Mouse (Mus musculus): ENCODE data around the gene Aup1. TPM values are rescaled to one million over a fixed set of nuclear protein-coding genes. Genes with fewer than 3 reads are reported as not detected.

Aup1 gene
- polyA plus RNA-seq, 1 experiment: 867 TPM

DNA sequence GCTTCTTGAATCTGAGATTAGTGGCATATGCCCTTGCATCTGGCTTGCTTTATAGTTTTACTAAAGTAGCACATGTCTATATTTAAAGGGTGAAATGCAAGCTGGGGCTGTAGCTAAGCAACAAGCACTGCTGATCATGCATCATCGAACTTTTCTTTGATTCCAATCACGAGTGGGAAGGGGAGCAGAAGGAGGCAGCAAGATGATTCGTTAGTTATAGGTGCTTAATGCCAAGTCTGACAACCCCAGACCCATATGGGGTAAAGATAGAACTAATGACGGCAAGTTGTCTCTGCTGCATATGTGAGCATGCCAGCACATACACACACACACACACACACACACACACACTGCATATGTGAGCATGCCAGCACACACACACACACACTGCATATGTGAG lies 49.8 kb downstream of the Aup1 start:
- Histone ChIP-seq H3K4me3 (ENCODE audit: control insufficient read depth, insufficient read depth, low read length) (no peak overlapping the region), H3K27me3 (ENCODE audit: control insufficient read depth, insufficient read depth, low read length) (no peaks in the 10 kb centered on the region), H3K4me1 (replicated peaks; ENCODE audit: control insufficient read depth, insufficient read depth, low read length) (peaks cover 27% of the 10 kb centered on the region), H3K27ac (ENCODE audit: control insufficient read depth, insufficient read depth, low read length) (no peak overlapping the region), H3K36me3 (ENCODE audit: control insufficient read depth, insufficient read depth, low read length) (no peaks in the 10 kb centered on the region)
- DNase-seq: no peak
- no peak for TF ChIP-seq POLR2A (IDR thresholded peaks at IDR 0.05; ENCODE audit: control insufficient read depth, extremely low read depth, insufficient read depth, low read length, poor library complexity)
- no peak for TF ChIP-seq CTCF (IDR thresholded peaks at IDR 0.05; ENCODE audit: borderline replicate concordance, control insufficient read depth, extremely low read depth, insufficient read depth, low read length, poor library complexity)
- 92% methylated on average over 4 of the region's 4 CpGs for WGBS

Other genes starting within 250 kb of the Aup1 start
- gene Sema4f, start 114.8 kb upstream of the Aup1 start, polyA plus RNA-seq (2012; rRNA removed): 3.0 and 3.3 TPM in 2 replicates
- 0.58 and 1.3 TPM in 2 replicates for gene M1ap, start 107.6 kb upstream of the Aup1 start, polyA plus RNA-seq (2012; rRNA removed)
- gene Dok1, start 21.1 kb upstream of the Aup1 start, polyA plus RNA-seq (2012; rRNA removed): 19.9 and 21.9 TPM in 2 replicates
- gene Loxl3, start 20.3 kb upstream of the Aup1 start, polyA plus RNA-seq (2012; rRNA removed): 2.8 and 3.1 TPM in 2 replicates
- 64.6 and 66.4 TPM in 2 replicates for gene Htra2, start 752 bp downstream of the Aup1 start, polyA plus RNA-seq (2012; rRNA removed)
- gene Dqx1, start 3.3 kb downstream of the Aup1 start, polyA plus RNA-seq (2012; rRNA removed): 3.6 and 4.4 TPM in 2 replicates
- 0.11 and 0.20 TPM in 2 replicates for gene Tlx2, start 15.8 kb downstream of the Aup1 start, polyA plus RNA-seq (2012; rRNA removed)
- 24.4 and 25.5 TPM in 2 replicates for gene Pcgf1, start 23.3 kb downstream of the Aup1 start, polyA plus RNA-seq (2012; rRNA removed)
- 2.1 and 2.6 TPM in 2 replicates for gene Lbx2, start 31.8 kb downstream of the Aup1 start, polyA plus RNA-seq (2012; rRNA removed)
- 18.9 and 19.6 TPM in 2 replicates for gene Ccdc142, start 47.1 kb downstream of the Aup1 start, polyA plus RNA-seq (2012; rRNA removed)
- 10.2 and 11.9 TPM in 2 replicates for gene Gm42688, start 47.1 kb downstream of the Aup1 start, polyA plus RNA-seq (2012; rRNA removed)
- 67.2 and 83.6 TPM in 2 replicates for gene Mrpl53, start 54.5 kb downstream of the Aup1 start, polyA plus RNA-seq (2012; rRNA removed)
- 142 and 143 TPM in 2 replicates for gene Mogs, start 61.0 kb downstream of the Aup1 start, polyA plus RNA-seq (2012; rRNA removed)
- 227 and 265 TPM in 2 replicates for gene Wbp1, start 67.0 kb downstream of the Aup1 start, polyA plus RNA-seq (2012; rRNA removed)
- gene Ino80b, start 70.9 kb downstream of the Aup1 start, polyA plus RNA-seq (2012; rRNA removed): 67.2 and 98.6 TPM in 2 replicates
- 40.5 and 41.3 TPM in 2 replicates for gene Rtkn, start 80.9 kb downstream of the Aup1 start, polyA plus RNA-seq (2012; rRNA removed)
- gene Wdr54, start 101.9 kb downstream of the Aup1 start, polyA plus RNA-seq (2012; rRNA removed): 0.80 and 0.89 TPM in 2 replicates
- 0.19 and 0.38 TPM in 2 replicates for gene 1700003E16Rik, start 101.9 kb downstream of the Aup1 start, polyA plus RNA-seq (2012; rRNA removed)
- gene Dctn1, start 111.4 kb downstream of the Aup1 start, polyA plus RNA-seq (2012; rRNA removed): 166 and 167 TPM in 2 replicates
- 0.57 and 0.62 TPM in 2 replicates for gene Slc4a5, start 165.3 kb downstream of the Aup1 start, polyA plus RNA-seq (2012; rRNA removed)